Mouse (Mus musculus): Measurements from ENCODE around the gene Tbc1d24.
A peak's percentile ranks its signal among the peaks of the same experiment; 100 is the strongest.
"Not testable (repeated sequence)": the region's sequence is repeated elsewhere in the genome, so short reads cannot be mapped to it uniquely, and the experiment has no call there.

Gene Tbc1d24

DNA sequence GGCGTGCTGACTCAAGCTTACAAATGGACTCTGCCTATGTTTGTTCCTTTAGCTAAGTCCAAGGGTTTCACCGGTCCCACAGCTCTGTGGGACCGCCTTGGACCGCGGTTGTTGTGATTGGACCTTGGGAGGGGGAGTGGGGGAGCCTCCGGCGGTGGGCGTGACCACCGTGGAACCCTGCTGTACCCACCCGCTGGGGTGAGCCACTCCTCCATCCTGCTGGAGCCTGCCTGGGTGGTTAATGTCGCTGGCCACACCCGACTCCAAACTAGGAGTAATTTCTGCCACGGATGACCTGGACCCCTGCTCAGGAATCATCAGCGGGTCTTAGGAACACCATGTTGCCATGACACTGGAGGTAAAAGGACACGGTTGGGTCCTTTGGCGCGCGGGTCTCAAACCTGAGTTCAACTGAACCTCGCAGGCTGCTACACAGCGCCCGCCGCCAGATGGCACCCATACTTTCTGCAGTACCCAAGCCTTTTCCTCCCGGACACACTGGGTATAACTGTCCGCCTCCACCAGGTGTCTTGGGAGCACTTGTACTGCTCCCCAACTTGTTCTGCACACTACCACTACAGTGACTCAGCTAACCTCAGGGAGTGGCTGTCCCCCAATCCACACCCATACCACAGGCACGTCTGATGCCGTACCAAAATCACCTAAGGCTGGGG lies 53.3 kb downstream of the Tbc1d24 start:
- peak in 1 of 2 experiments; percentile 72 for DNase-seq (ENCODE audit: low read depth in 1 of 2, low spot score in 2 of 2)

DNA sequence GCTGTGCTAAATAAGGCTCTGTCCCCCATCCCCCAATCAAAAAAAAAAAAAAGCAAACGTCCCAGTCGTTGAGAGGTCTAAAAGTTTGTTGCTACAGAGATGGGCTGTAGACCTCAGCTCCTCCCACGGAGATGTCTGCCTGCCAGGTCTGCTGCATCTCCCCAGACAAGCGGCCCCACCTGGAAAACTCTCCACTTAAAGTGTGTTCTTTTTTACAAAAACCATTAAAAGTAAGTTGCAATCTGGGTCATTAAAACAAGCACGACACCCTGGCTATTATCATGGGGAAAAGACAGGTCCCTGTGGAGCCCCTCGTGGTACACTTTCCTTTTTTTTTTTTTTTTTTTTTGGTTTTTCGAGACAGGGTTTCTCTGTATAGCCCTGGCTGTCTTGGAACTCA lies 54.0 kb downstream of the Tbc1d24 start:
- no peak for DNase-seq (ENCODE audit: low read depth in 1 of 2, low spot score in 2 of 2)

DNA sequence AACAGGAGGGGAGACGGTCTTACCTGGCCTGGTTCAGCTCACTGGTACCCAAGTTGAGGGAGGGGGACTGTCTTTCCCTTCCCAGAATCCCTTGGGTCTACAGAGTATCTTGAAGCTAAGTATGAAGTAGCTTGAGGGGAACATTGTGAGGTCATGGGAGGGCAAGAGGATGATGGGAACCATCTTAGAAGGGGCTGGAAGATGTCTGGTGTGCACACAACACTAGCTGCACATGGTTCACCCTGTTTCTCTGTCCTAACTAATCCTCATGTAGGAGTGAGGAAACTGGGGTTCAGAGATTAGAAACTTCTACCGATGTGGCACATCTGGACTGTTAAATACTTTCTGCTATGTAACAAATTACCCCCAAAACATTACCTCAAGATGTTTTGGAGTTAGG lies 54.5 kb downstream of the Tbc1d24 start, which contains the start of gene Pdpk1:
Gene Pdpk1 (minus strand): TSS at position 101 of the 400 bp plus-strand sequence.
- DNase-seq (ENCODE audit: low read depth in 1 of 2, low spot score in 2 of 2), result no peak

DNA sequence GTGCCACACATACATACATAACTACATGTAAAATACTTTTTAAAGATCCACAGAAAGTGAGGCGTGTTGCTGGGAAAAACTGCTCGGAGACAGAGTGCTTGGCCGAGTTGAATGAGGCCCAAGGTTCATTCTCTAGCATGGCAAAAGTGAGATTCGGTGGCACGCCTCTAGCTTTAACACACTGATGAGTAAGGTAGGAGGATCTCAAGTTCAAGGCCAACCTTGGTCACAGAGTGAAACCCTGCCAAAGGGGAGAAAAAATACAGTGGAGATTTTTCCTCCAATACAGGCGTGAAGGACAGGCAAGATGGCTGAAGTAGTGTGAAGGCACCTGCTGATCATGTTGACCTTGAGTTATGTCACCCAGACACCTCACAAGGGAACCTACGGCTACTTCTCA lies 55.9 kb downstream of the Tbc1d24 start:
- no peak for DNase-seq (ENCODE audit: low read depth in 1 of 2, low spot score in 2 of 2)

DNA sequence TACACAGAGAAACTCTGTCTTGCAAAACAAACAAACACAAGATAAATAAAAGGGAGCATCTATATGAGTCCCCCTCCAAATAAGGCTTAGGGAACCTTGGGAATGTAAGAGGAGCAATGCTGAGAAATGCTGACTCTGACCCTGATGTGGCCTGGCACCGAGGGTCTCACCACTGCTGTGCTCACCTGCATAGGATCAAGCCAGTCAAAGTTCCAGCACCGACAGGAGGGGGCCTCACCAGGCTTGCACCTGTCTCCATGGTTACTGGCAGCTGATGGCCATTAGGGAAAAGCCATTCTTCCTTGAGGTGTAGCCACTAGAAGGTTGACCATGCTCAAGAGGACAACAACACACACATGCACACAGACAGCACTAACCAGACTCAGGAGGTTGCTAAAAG lies 62.5 kb downstream of the Tbc1d24 start:
- DNase-seq (ENCODE audit: low read depth in 1 of 2, low spot score in 2 of 2), result no peak

DNA sequence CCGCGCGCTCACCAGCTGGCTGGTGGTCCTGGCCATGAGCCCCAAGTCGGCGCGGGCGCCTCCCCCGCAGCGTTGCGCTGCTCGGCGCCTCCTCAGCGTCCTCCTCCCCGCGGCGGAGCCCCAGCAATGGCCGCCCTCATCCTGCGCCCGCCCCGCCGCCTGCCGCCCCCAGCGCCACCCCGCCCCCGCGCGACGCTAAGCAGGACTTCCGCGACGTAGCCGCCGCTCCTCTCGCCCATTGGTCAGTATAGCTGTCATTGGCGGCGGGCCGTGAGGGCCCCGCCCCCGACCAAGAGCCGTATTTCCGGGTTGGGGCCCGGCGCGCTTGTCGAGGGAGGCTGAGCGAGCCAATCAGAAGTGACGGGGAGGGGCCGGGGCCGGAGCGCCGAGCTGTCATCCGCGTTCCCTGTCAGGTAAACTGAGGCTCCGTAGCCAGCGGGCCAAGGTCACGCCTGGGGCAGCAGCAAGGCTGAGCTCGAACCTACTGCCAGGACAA lies 63.9 kb downstream of the Tbc1d24 start:
- DNase-seq (ENCODE audit: low read depth in 1 of 2, low spot score in 2 of 2), result peak; percentile 88 to 89

DNA sequence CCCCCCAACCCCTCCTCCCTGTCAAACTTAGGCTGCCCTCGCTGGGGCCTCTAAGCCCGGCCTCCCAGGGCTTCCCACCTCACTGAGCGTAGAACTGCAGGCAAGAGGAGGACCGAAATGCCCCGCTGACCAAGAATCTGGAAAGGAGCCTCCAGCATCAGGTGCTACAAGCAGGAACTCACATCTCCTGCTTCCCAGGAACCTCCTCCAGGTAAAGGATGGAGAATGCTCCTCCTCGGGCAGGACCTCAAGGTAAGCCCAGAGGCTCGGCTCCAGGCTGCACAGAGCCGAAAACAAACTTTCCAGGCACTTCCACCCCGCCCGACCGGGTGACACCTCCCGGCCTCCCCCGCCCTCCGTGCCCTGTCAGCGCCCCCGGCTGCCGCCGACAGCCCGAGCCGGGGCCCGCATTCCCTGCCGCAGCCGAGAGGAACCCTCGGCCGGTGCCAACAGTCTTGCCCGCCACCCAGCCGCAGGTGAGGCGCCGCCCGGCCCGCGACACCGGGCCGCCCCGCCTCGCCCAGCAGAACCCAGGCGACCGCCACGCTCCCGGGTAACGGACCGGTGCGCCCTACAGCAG lies 64.4 kb downstream of the Tbc1d24 start:
- no peak for DNase-seq (ENCODE audit: low read depth in 1 of 2, low spot score in 2 of 2)

DNA sequence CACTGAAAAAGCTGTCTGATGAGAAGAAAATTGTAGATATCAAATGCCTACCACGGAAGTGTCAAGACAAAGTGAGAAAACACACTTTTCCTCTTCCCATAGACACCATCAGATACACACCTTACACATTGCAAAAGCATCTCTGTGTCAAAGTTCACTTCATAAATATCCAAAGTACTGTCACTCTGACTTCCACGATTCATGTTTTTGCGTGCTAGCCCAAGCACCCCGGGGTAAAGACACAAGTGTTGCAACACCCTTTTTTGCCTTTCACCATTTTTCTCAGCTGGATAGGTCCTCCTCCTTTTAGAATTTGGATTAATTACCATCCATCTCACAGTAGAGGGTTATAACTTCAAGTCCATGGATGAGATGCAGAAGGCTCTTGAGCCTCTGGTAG lies 65.4 kb downstream of the Tbc1d24 start:
- no peak for DNase-seq (ENCODE audit: low read depth in 1 of 2, low spot score in 2 of 2)

DNA sequence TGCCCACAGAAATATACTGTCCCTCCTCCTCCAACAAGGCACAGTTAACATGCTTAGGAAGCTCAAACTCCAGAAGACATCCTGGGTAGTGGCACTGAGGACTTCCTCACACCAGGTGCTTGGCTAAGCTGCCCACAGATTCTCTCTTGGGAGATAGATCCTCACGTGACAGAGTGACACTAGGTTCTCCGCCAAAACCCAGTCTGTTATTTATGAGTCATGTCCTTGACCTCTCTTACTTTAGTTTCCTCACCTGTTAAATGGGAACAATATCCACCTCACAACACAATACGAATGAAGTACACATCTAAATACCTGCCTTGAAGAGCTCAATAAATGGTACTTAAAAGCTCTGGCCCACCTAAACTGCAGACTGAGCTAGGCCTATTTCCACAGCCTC lies 66.1 kb downstream of the Tbc1d24 start:
- no peak for DNase-seq (ENCODE audit: low read depth in 1 of 2, low spot score in 2 of 2)

DNA sequence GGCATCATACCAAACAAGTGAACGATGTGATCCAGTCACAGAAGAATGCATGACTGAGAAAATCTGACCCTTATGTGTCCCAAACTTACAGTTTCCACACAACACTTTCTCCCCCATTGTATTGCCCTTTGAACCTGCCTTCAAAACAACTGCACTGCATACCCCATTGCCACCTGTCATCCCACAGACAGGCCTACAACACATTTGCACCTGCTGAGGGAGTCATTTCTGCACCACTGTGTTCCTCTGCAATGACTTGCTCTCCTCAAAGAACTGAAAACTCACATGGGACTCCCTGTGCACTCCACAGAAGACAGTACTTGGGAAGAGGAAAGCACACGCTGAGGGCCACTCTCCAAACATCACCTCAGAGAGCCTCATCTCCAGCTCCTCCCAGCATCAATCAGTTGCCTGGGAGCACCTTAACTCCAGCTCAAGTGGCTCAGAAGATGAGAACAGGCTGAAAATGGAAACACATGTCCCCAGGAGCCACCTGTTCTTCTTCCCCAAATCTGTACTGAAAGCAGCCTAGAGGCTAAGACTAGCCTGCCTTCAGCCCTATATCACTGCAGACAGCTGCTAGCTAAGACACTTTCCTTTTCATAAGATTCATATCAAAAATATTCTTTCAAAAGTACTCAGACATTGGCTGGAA lies 68.0 kb downstream of the Tbc1d24 start:
- DNase-seq (ENCODE audit: low read depth in 1 of 2, low spot score in 2 of 2), result no peak

DNA sequence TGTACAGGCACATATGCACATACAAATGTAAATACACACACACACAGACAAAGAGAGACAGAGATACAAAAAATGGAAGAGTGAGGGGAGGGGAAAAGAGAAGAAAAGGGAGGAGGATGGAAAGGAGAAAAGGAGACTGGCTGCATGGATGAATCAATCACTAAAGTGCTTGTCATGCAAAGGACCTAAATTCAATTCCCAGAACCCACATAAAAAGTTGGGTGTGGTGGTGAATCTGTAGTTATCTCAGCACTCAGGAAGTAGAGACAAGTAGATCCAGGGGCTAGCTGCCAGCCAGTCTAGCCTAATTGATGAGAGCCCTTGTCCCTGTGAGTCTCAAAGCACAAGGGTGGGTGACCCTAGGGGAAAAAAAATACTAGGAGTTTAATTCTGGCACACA lies 71.3 kb downstream of the Tbc1d24 start:
- no peak for DNase-seq (ENCODE audit: low read depth in 1 of 2, low spot score in 2 of 2)

DNA sequence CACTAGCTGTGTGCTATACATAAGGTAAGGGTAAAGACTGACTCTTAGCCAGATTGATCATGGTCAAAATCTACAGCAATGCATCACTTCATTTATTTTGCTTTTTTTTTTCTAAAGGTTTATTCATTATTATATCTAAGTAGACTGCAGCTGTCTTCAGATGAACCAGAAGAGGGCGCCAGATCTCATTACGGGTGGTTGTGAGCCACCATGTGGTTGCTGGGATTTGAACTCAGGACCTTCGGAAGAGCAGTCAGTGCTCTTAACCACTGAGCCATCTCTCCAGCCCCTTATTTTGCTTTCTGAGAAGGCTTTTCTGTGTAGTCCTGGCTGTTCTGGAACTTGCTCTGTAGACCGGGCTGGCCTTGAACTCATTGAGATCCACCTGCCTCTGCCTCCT lies 72.4 kb downstream of the Tbc1d24 start:
- DNase-seq (ENCODE audit: low read depth in 1 of 2, low spot score in 2 of 2), result not testable (repeated sequence)

DNA sequence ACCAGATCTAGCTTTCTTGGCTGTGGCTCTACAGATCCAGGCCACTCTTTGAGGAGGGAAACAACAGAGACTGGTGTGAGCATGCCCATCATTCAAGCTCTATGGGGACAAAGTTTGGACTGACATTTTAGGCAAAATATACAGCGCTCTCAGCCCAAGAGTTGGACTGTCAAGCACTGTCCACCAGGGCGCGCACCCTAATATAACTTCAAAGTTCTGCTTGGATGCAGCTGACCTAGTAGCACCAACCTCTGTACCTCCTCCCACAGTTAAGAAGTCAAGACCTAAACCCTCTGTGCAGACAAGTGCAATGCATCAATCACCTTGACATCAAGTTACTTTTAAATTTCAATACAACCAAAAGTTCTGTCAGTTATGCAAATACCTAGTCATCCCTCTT lies 73.8 kb downstream of the Tbc1d24 start:
- no peak for DNase-seq (ENCODE audit: low read depth in 1 of 2, low spot score in 2 of 2)

DNA sequence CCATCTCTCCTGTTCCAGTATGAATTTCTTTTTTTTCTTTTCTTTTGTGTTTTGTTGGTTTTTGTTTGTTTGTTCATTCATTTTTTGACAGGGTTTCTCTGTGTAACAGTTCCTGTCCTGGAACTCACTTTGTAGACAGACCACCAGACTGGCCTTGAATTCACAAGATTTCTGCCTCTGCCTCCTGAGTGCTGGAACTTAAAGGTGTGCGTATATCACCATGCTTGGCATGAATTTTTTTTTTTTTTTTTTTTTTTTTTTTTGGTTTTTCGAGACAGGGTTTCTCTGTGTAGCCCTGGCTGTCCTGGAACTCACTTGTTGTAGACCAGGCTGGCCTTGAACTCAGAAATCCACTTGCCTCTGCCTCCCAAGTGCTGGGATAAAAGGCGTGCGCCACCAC lies 76.1 kb downstream of the Tbc1d24 start:
- DNase-seq (ENCODE audit: low read depth in 1 of 2, low spot score in 2 of 2), result not testable (repeated sequence)

DNA sequence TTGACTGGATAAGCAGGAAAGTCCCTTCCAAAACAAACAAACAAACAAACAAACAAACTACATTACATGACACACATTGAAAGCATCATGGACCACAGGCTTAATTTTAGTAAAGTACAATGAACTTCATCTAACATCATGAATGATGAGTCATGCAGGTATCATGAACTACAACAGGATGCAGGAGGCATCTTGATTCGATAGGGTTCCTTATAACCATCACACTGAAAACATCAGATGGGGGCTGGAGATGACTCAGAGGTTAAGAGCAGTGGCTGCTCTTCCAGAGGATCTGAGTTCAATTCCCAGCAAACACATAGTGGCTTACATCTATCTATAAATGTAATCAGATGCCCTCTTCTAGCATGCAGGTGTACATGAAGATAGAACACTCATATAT lies 77.8 kb downstream of the Tbc1d24 start:
- DNase-seq (ENCODE audit: low read depth in 1 of 2, low spot score in 2 of 2), result no peak

DNA sequence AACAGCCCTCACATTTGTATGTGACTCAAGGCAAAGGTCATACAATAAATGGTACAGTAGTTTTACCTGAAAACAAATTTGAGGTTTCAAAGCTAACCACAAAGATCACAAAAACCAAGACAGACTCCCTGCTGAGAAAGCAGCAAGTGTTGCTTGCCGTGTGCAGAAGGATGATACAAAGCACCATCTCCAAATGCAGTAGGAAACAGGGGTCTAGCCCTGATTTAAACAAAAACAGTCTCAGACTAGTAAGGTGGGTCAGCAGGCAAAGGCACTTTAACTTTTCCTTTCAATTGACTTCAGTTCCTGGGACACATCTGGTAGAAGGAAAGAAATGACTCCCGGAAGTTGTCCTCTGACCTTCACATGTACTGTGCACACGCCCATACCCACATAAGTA lies 78.6 kb downstream of the Tbc1d24 start:
- DNase-seq (ENCODE audit: low read depth in 1 of 2, low spot score in 2 of 2), result no peak

Measured in monocyte, adult 2 months (primary cell).